Mouse (Mus musculus) CH12.LX (cell line): Measurements from ENCODE around the gene Cald1. TPM values are rescaled to one million over a fixed set of nuclear protein-coding genes. Genes with fewer than 3 reads are reported as not detected.

Experiments
- DNase-seq: peaks from one replicate; pipeline ENCODE4 v3.0.0-alpha.2; 2013; ENCODE audit errors: extremely low read depth
- H3K27ac ChIP-seq: 2 replicates; pipeline ENCODE4 v1.5.1; 2012; ENCODE audit warnings: low read depth, mild to moderate bottlenecking, control low read depth, moderate library complexity; ENCODE audit not compliant: insufficient read depth
- H3K27me3 ChIP-seq: replicated peaks from 2 replicates; pipeline ENCODE3; 2012; ENCODE audit warnings: inconsistent platforms
- H3K36me3 ChIP-seq, 2 experiments: replicated peaks in 1 of 2; 2 replicates each; pipeline versions ENCODE3 to v1.6.1; 2012; ENCODE audit warnings: inconsistent platforms in 1 of 2, low read length in 1 of 2, mild to moderate bottlenecking in 1 of 2, mixed read lengths in 1 of 2, moderate library complexity in 1 of 2; ENCODE audit not compliant: control insufficient read depth in 1 of 2, insufficient read depth in 1 of 2
- H3K4me1 ChIP-seq, 2 experiments: 2 replicates each; pipeline ENCODE4 v1.6.1; 2012; ENCODE audit warnings: inconsistent platforms in 1 of 2, moderate library complexity in 1 of 2; ENCODE audit not compliant: insufficient read depth in 2 of 2, control insufficient read depth in 1 of 2
- H3K4me2 ChIP-seq: 2 replicates; pipeline ENCODE4 v1.6.1; 2012; ENCODE audit warnings: low read depth, mild to moderate bottlenecking, control low read depth; ENCODE audit not compliant: poor library complexity, insufficient read depth, severe bottlenecking
- H3K4me3 ChIP-seq, 3 experiments: fragments of 150-350 bp in 1 of 3; sonication (generic) in 1 of 3; replicated peaks in 1 of 3; 2 replicates each; pipeline versions ENCODE3 to v1.5.1; 2011 to 2012; ENCODE audit warnings: low read depth in 2 of 3, low read length in 2 of 3, mild to moderate bottlenecking in 2 of 3, moderate library complexity in 2 of 3, control low read depth in 1 of 3, improper control_type of control experiment in 1 of 3, inconsistent platforms in 1 of 3, mixed read lengths in 1 of 3; ENCODE audit not compliant: poor library complexity in 1 of 3
- H3K79me2 ChIP-seq: replicated peaks from 2 replicates; pipeline ENCODE4 v1.6.1; 2012; ENCODE audit warnings: mild to moderate bottlenecking, moderate library complexity; ENCODE audit not compliant: control insufficient read depth, poor library complexity, insufficient read depth, severe bottlenecking; ENCODE audit errors: extremely low read depth
- H3K9ac ChIP-seq: 2 replicates; pipeline ENCODE4 v1.6.1; 2012; ENCODE audit warnings: low read depth, mild to moderate bottlenecking, control low read depth, moderate library complexity; ENCODE audit not compliant: insufficient read depth
- H3K9me3 ChIP-seq: replicated peaks from 2 replicates; pipeline ENCODE3; 2012; ENCODE audit warnings: low read length, inconsistent platforms, mixed read lengths
- CHD1 ChIP-seq: IDR thresholded peaks from 2 replicates; pipeline ENCODE4 v1.6.1; 2012; ENCODE audit warnings: low read depth, low read length, improper control_type of control experiment, inconsistent platforms
- CTCF ChIP-seq, 2 experiments: IDR thresholded peaks in 1 of 2; conservative IDR thresholded peaks in 1 of 2; 2 replicates each; pipeline ENCODE4 v1.5.1; 2011 to 2012; ENCODE audit warnings: low read depth in 2 of 2, low read length in 2 of 2, improper control_type of control experiment in 1 of 2, inconsistent platforms in 1 of 2, mild to moderate bottlenecking in 1 of 2, moderate library complexity in 1 of 2
- E2F4 ChIP-seq: IDR thresholded peaks from 2 replicates; pipeline ENCODE4 v1.6.1; 2011; ENCODE audit warnings: low read depth, low read length, improper control_type of control experiment; ENCODE audit not compliant: insufficient replicate concordance
- ELF1 ChIP-seq: IDR thresholded peaks from 2 replicates; pipeline ENCODE4 v1.6.1; 2014; ENCODE audit warnings: low read depth, mild to moderate bottlenecking, inconsistent platforms, low read length, improper control_type of control experiment
- ETS1 ChIP-seq: conservative IDR thresholded peaks from 2 replicates; pipeline ENCODE4 v1.6.1; 2012; ENCODE audit warnings: low read depth, mild to moderate bottlenecking, inconsistent platforms, low read length, improper control_type of control experiment, moderate library complexity
- GABPA ChIP-seq: IDR thresholded peaks from 2 replicates; pipeline ENCODE4 v1.6.1; 2012; ENCODE audit warnings: low read depth, low read length, improper control_type of control experiment, inconsistent platforms; ENCODE audit not compliant: insufficient replicate concordance
- JUN ChIP-seq: IDR thresholded peaks from 2 replicates; pipeline ENCODE4 v1.6.1; 2011; ENCODE audit warnings: low read depth, mild to moderate bottlenecking, low read length, improper control_type of control experiment, moderate library complexity; ENCODE audit not compliant: insufficient read depth
- KAT2A ChIP-seq: IDR thresholded peaks from 2 replicates; pipeline ENCODE4 v1.6.1; 2012; ENCODE audit warnings: low read length, improper control_type of control experiment, inconsistent platforms; ENCODE audit not compliant: insufficient replicate concordance
- NELFE ChIP-seq: IDR thresholded peaks from 2 replicates; pipeline ENCODE4 v1.6.1; 2011; ENCODE audit warnings: low read depth, low read length, improper control_type of control experiment
- NRF1 ChIP-seq: IDR thresholded peaks from 2 replicates; pipeline ENCODE4 v1.6.1; 2014; ENCODE audit warnings: low read depth, mild to moderate bottlenecking, inconsistent platforms, low read length, improper control_type of control experiment, moderate library complexity
- POLR2A ChIP-seq: IDR thresholded peaks from 2 replicates; pipeline ENCODE4 v1.6.1; 2011; ENCODE audit warnings: low read depth, mild to moderate bottlenecking, improper control_type of control experiment, low read length
- RAD21 ChIP-seq: IDR thresholded peaks from 2 replicates; pipeline ENCODE4 v1.6.1; 2011; ENCODE audit warnings: low read depth, mild to moderate bottlenecking, low read length, improper control_type of control experiment, moderate library complexity
- RCOR1 ChIP-seq: conservative IDR thresholded peaks from 2 replicates; pipeline ENCODE4 v1.6.1; 2012; ENCODE audit warnings: low read depth, mild to moderate bottlenecking, inconsistent platforms, low read length, improper control_type of control experiment
- SIN3A ChIP-seq: IDR thresholded peaks from 2 replicates; pipeline ENCODE4 v1.6.1; 2012; ENCODE audit warnings: low read length, improper control_type of control experiment, inconsistent platforms
- SMC3 ChIP-seq: IDR thresholded peaks from 2 replicates; pipeline ENCODE4 v1.6.1; 2011; ENCODE audit warnings: low read depth, low read length, improper control_type of control experiment
- TBP ChIP-seq: conservative IDR thresholded peaks from 2 replicates; pipeline ENCODE4 v1.6.1; 2011; ENCODE audit warnings: low read depth, low read length, improper control_type of control experiment
- TCF12 ChIP-seq: IDR thresholded peaks from 2 replicates; pipeline ENCODE4 v1.6.1; 2014; ENCODE audit warnings: low read depth, mild to moderate bottlenecking, inconsistent platforms, low read length, improper control_type of control experiment
- ZKSCAN1 ChIP-seq: IDR thresholded peaks from 2 replicates; pipeline ENCODE4 v1.6.1; 2012; ENCODE audit warnings: low read depth, inconsistent platforms, low read length, improper control_type of control experiment, borderline replicate concordance
- dilution Hi-C: fragments of 300-500 bp; cut with MboI; formaldehyde crosslinking; loops from 2 replicates; pipeline ENCODE4 v1.14.3; 2020; ENCODE audit warnings: low sequenced_read_pairs; ENCODE audit not compliant: extremely low pct_unique_long_range_greater_than_20kb, extremely low pct_ligation_motif_present
- in situ Hi-C: fragments of 300-500 bp; cut with MboI; formaldehyde crosslinking; loops from 3 replicates; pipeline ENCODE4 v1.14.3; 2019; ENCODE audit warnings: low sequenced_read_pairs, low pct_ligation_motif_present, low pct_unique_long_range_greater_than_20kb, mixed read lengths
- polyA plus RNA-seq: library from polyadenylated mRNA; unstranded; fragments of >175 nt; gene quantifications from 2 replicates; pipeline ENCODE4 v1.2.1, GENCODE M21; 2012; ENCODE audit warnings: low read depth; ENCODE audit not compliant: insufficient read length
- total RNA-seq, 2 experiments: library from RNA; depleted of rRNA; stranded (reverse); fragments of 300-350 nt in 1 of 2; fragments of >200 nt in 1 of 2; gene quantifications; 2 replicates each; pipeline ENCODE4 v1.2.3; 2012 to 2014

Gene Cald1
- total and polyA plus RNA-seq, 3 experiments = 0.55 to 4.0 (median 1.1) TPM

DNA sequence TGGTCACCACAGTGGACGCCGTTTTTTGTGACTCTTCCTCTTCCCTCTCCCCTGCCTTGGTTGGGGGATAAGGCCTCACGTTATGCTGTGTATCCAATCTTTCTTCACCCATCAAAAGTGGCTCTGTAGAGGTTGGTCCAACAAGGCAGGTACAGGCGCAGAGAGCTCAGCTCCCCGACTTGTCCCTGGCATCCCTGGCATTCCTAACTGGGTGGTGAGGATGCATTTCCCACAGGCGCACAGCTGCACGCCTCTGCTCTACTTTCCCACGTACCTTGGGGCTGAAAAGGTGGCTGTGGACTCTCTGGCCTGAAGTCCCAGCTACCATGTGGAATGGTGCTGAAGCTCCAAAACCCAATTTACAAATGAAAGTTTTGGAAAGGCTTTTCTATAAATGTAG lies 115.5 kb downstream of the Cald1 start:
- TF ChIP-seq CHD1 (no peak), SIN3A (no peak), RCOR1 (no peak), ZKSCAN1 (no peak), SMC3 (no peak), TBP (no peak), RAD21 (no peak), GABPA (no peak), E2F4 (no peak), CTCF (conservative IDR thresholded peaks at IDR 0.05 in 1 of 2, IDR thresholded peaks at IDR 0.05 in 1 of 2; ENCODE audit: low read depth in 2 of 2, low read length in 2 of 2) (no peak), ETS1 (no peak)
- TF ChIP-seq, all 38 proteins: peak for 0
- dilution Hi-C loops = no loop called here
- H3K4me1 ChIP-seq = peaks cover 5 to 35% of the 10 kb centered on the region in 2 experiments; a peak in 3 of 4 replicates
- H3K4me3 ChIP-seq = no peak overlapping the region
- DNase-seq = no peak
- H3K9ac ChIP-seq = no peak overlapping the region
- in situ Hi-C loops = no loop called here
- no peak overlapping the region for H3K4me2 ChIP-seq
- no peaks in the 10 kb centered on the region for H3K36me3 ChIP-seq
- no peak overlapping the region for H3K27ac ChIP-seq
- H3K9me3 ChIP-seq = no peaks in the 10 kb centered on the region
- H3K79me2 ChIP-seq = no peaks in the 10 kb centered on the region
- H3K27me3 ChIP-seq = no peaks in the 10 kb centered on the region

- in situ Hi-C loops (no loop called here), dilution Hi-C loops (no loop called here)
- H3K4me3 ChIP-seq = no peak overlapping the region
- no peaks in the 10 kb centered on the region for H3K27me3 ChIP-seq
- TF ChIP-seq NRF1 (no peak), ELF1 (no peak), KAT2A (no peak), ETS1 (no peak), TCF12 (no peak), SIN3A (no peak), JUN (no peak), NELFE (no peak), POLR2A (no peak), GABPA (no peak)
- H3K36me3 ChIP-seq = no peaks in the 10 kb centered on the region
- no peak overlapping the region for H3K9ac ChIP-seq
- no peak for DNase-seq
- no peak overlapping the region for H3K4me2 ChIP-seq
- no peak overlapping the region for H3K27ac ChIP-seq
- H3K9me3 ChIP-seq = no peaks in the 10 kb centered on the region
- peaks cover 3 to 27% of the 10 kb centered on the region in 2 experiments; a peak in 3 of 4 replicates for H3K4me1 ChIP-seq
- H3K79me2 ChIP-seq = no peaks in the 10 kb centered on the region
Observed at GRCm38 (mm10) chr6:34714612-34715011, 116.3 kb downstream of the Cald1 start.
